ENCODE assay signal across 24 mouse cellular contexts in the genomic region with DNA sequence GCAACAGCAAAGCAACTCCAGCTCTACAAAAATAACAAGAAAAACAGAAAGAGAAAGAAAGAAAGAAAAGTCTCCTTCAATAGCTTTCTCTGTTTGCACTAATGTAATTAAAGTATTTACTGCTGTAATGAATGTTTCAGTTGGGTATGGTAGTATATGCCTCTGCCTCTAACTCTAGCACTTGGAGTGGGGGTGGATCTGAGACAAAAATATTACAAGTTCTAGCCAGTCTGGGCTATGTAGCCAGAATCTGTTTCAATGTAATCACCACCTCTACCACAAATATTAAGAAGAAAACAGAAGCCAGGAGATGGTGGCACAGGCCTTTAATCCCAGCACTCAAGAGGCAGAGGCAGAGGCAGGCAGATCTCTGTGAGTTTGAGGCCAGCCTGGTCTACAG. TPM values are rescaled to one million over a fixed set of nuclear protein-coding genes. Genes with fewer than 3 reads are reported as not detected.
A peak's percentile ranks its signal among the peaks of the same experiment; 100 is the strongest.
DNase-seq lines count a peak whose midpoint lies in the region; ATAC-seq and TF ChIP-seq lines count a peak whose summit lies in the region.
"Had no signal": no experiment of that assay in that cellular context is flagged by ENCODE, and none has a peak within 500 bp of the region (broad histone marks: within the 10 kb centered on the region; RNA-seq: fewer than 3 reads in every experiment).

No protein-coding gene starts in this region.

- TF ChIP-seq CTCF in gastrocnemius, adult 2 months (IDR thresholded peaks at IDR 0.05), result no peak
- TF ChIP-seq CTCF in left cerebral cortex, adult 2 months (IDR thresholded peaks at IDR 0.05), result no peak

- H3ac ChIP-seq in myocyte (ENCODE audit: control insufficient read depth, insufficient read length), result no peak overlapping the region

- H3K36me3 ChIP-seq in myocyte (ENCODE audit: control insufficient read depth, insufficient read depth), result peaks cover 11% of the 10 kb centered on the region

- intact Hi-C loops in gastrocnemius, adult 2 months (cut with DNase I), result no loop called here
- intact Hi-C loops in left cerebral cortex, adult 2 months (cut with DNase I), result loop anchor here (2.0 kb wide), 1 partner anchor 54 kb away; a partner anchor contains a TSS
- intact Hi-C loops in left cerebral cortex, postnatal 4 days (cut with DNase I), result no loop called here

- peak overlapping the region; percentile 68 for H3K27ac ChIP-seq in gastrocnemius, adult 2 months
- H3K27ac ChIP-seq in left cerebral cortex, adult 2 months, result peak overlapping the region; percentile 38; the same call in 1 of the 2 replicates
- H3K27ac ChIP-seq: embryonic facial prominence, embryonic 12.5 days; forebrain, embryonic 10.5 days; forebrain, embryonic 13.5 days; heart, embryonic 13.5 days; hindbrain, embryonic 14.5 days; hindbrain, postnatal 0 days had no signal

- no peaks in the 10 kb centered on the region for H3K27me3 ChIP-seq in myocyte (ENCODE audit: control insufficient read depth, insufficient read depth, insufficient read length)
- H3K27me3 ChIP-seq: embryonic facial prominence, embryonic 12.5 days; forebrain, embryonic 13.5 days; heart, embryonic 13.5 days had no signal

- no peak for DNase-seq in gastrocnemius, adult 2 months
- no peak for DNase-seq in gastrocnemius, adult 18-20 months (ENCODE audit: low spot score)
- no peak for DNase-seq in left cerebral cortex, adult 2 months (ENCODE audit: extremely low spot score in 1 of 2, low spot score in 2 of 2)
- DNase-seq in left cerebral cortex, postnatal 4 days, result no peak
- DNase-seq: adrenal gland, postnatal 14 days; cerebellum, adult 18-20 months; cerebellum, adult 9-10 months; cerebellum, postnatal 14 days; gastrocnemius, postnatal 14 days; heart, adult 18-20 months; heart, postnatal 14 days; heart, postnatal 4 days had no signal

- peaks cover 38% of the 10 kb centered on the region for H3K79me2 ChIP-seq in myocyte (ENCODE audit: control insufficient read depth, insufficient read depth)

- H3K4me2 ChIP-seq in myocyte (ENCODE audit: low read depth), result peak overlapping the region; percentile 32
- H3K4me2 ChIP-seq: embryonic facial prominence, embryonic 12.5 days; forebrain, embryonic 13.5 days; heart, embryonic 13.5 days; hindbrain, embryonic 14.5 days had no signal

- no peak for ATAC-seq in megakaryocyte progenitor cell, adult 5-6 weeks (replicated peaks; ENCODE audit: poor library complexity)
- ATAC-seq: CD4-positive, CD25-positive, alpha-beta regulatory T cell, adult 4 months; forebrain, embryonic 13.5 days; forebrain, embryonic 16.5 days; hindbrain, postnatal 0 days; inflammation-experienced regulatory T-cells, adult 6 months; intestine, embryonic 16.5 days had no signal

- H3K4me3 ChIP-seq in gastrocnemius, adult 2 months, result no peak overlapping the region
- no peak overlapping the region for H3K4me3 ChIP-seq in left cerebral cortex, adult 2 months
- no peak overlapping the region for H3K4me3 ChIP-seq in myocyte
- H3K4me3 ChIP-seq: embryonic facial prominence, embryonic 12.5 days; forebrain, embryonic 10.5 days; forebrain, embryonic 13.5 days; heart, embryonic 13.5 days had no signal

- no peak for TF ChIP-seq POLR2A in myocyte (IDR thresholded peaks at IDR 0.05; ENCODE audit: insufficient read length, low read depth)

TF ChIP-seq in myocyte, 11 proteins besides CTCF, POLR2A, EP300 and RAD21:
- TF ChIP-seq MYOG (IDR thresholded peaks at IDR 0.05; ENCODE audit: control insufficient read depth in 1 of 3, insufficient read depth in 1 of 3, insufficient read length in 2 of 3, low read depth in 2 of 3), result no peak
- TF ChIP-seq USF1 (IDR thresholded peaks at IDR 0.05; ENCODE audit: low read depth), result no peak
- no peak for TF ChIP-seq REST (IDR thresholded peaks at IDR 0.05; ENCODE audit: insufficient read depth, insufficient read length)
- TF ChIP-seq CEBPB (IDR thresholded peaks at IDR 0.05; ENCODE audit: insufficient read depth, poor library complexity, severe bottlenecking), result no peak
- TF ChIP-seq TCF12 (IDR thresholded peaks at IDR 0.05; ENCODE audit: insufficient read depth, poor library complexity, severe bottlenecking), result no peak
- TF ChIP-seq E2F4 (IDR thresholded peaks at IDR 0.05; ENCODE audit: insufficient read depth), result no peak
- no peak for TF ChIP-seq POLR2AphosphoS2 (IDR thresholded peaks at IDR 0.05; ENCODE audit: insufficient read length, low read depth)
- TF ChIP-seq SRF (IDR thresholded peaks at IDR 0.05; ENCODE audit: control insufficient read depth, insufficient read length, low read depth), result no peak
- TF ChIP-seq MAX (IDR thresholded peaks at IDR 0.05; ENCODE audit: low read depth), result no peak
- no peak for TF ChIP-seq MYOD1 (IDR thresholded peaks at IDR 0.05; ENCODE audit: control insufficient read depth in 1 of 3, insufficient read length in 2 of 3, low read depth in 2 of 3)
- TF ChIP-seq TCF3 (IDR thresholded peaks at IDR 0.05; ENCODE audit: insufficient read length, low read depth), result no peak
TF ChIP-seq in myocyte: peak in this region for 0.

RNA-seq across cellular contexts. Expression of a gene that starts 54.7 kb away (rescaled TPM):
- total RNA-seq in gastrocnemius, adult 2 months (2021), result 10 to 100 TPM; 49.4 to 54.1 TPM
- total RNA-seq in gastrocnemius, adult 18-20 months (2021), result 10 to 100 TPM; 46.3 to 47.4 TPM
- total RNA-seq in left cerebral cortex, adult 2 months (2021), result 10 to 100 TPM; 31.0 to 35.9 TPM
- 10 to 100 TPM; 37.9 to 47.0 TPM for total RNA-seq in left cerebral cortex, postnatal 4 days (2021)
- polyA plus RNA-seq in myocyte (2012; fragmentation: generic; extraction: Trizol), result 10.5 TPM
- 0.39 and 0.68 TPM in 2 replicates for total RNA-seq in megakaryocyte progenitor cell, adult 5-6 weeks (2015)
- 0.25 and 0.41 TPM in 2 replicates for total RNA-seq in megakaryocyte progenitor cell, adult 5-6 weeks (2017)

Comparison
In these comparisons a context has a peak if more than half of its experiments do, and no peak if none do; other contexts are left out.
1. RNA of a gene that starts 54.7 kb away (total RNA-seq): 49.4 to 54.1 TPM in gastrocnemius, adult 2 months, 46.3 to 47.4 TPM in gastrocnemius, adult 18-20 months, 37.9 to 47.0 TPM in left cerebral cortex, postnatal 4 days and 31.0 to 35.9 TPM in left cerebral cortex, adult 2 months; 0.25 to 0.68 TPM in megakaryocyte progenitor cell, adult 5-6 weeks; every median in the first group is over 10 times any median in the second.